Mouse (Mus musculus) ES-Bruce4 (cell line): Measurements from ENCODE around the gene Uqcc2.

ENCODE experiments used
- CTCF ChIP-seq: IDR thresholded peaks from one replicate; pipeline ENCODE4 v1.8.1; 2011; ENCODE audit warnings: low read depth, low read length
- POLR2A ChIP-seq: IDR thresholded peaks from one replicate; pipeline ENCODE4 v1.8.1; 2011; ENCODE audit warnings: low read length; ENCODE audit not compliant: insufficient read depth

DNA sequence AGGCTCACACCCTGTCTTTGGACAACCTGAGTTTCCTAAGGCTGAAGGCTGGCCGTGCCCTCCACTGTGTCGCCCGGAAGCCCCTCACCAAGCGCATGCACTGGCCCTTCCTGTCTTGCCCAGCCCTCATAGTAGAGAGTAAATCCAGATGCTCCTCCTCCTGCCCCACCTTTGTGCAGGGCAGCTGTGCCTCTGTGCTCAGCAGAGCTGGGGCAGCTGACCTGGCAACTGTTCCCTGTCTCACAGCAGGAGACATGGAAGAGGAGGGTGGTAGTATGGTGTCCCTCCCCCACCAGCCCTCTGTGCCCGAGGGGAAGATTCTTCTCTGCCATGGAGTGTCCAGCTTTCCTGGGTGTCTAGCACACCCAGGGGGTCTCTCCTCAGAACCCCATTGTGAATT, 32.0 kb downstream of the Uqcc2 start:
- no peak for TF ChIP-seq CTCF
- TF ChIP-seq POLR2A = no peak
